Mouse (Mus musculus): ENCODE measurements around the gene Pgam2. TPM values are rescaled to one million over a fixed set of nuclear protein-coding genes. Genes with fewer than 3 reads are reported as not detected.
A peak's percentile ranks its signal among the peaks of the same experiment; 100 is the strongest.

Pgam2 gene
- polyA plus RNA-seq, 2 experiments = 55.3 to 88.3 TPM

GRCm38 (mm10) chr11:5848741-5849140, 45.2 kb upstream of the Pgam2 start:
- Histone ChIP-seq H3K27ac (replicated peaks; ENCODE audit: low read depth, low read length) (no peak overlapping the region), H3K36me3 (ENCODE audit: control insufficient read depth, insufficient read depth, low read length) (no peaks in the 10 kb centered on the region), H3K27me3 (ENCODE audit: control insufficient read depth, insufficient read depth, low read length) (no peaks in the 10 kb centered on the region), H3K4me2 (replicated peaks; ENCODE audit: low read depth, low read length, severe bottlenecking) (no peak overlapping the region), H3K4me1 (ENCODE audit: control insufficient read depth, insufficient read depth, low read length) (peaks cover 15% of the 10 kb centered on the region), H3K9me3 (ENCODE audit: control insufficient read depth, low read length) (no peaks in the 10 kb centered on the region), H3K9ac (ENCODE audit: low read depth, low read length, severe bottlenecking) (no peak overlapping the region), H3K4me3 (replicated peaks; ENCODE audit: low read length) (no peak overlapping the region)
- no peak for TF ChIP-seq POLR2A (IDR thresholded peaks at IDR 0.05; ENCODE audit: borderline replicate concordance, extremely low read depth, insufficient read depth, insufficient read length)
- DNase-seq (ENCODE audit: low spot score) (peak; percentile 49), ATAC-seq (ENCODE audit: low FRiP score, low read depth) (no peak)
- WGBS = 26% methylated on average over 6 of the region's 6 CpGs

- no peak overlapping the region for H3K27ac ChIP-seq (replicated peaks; ENCODE audit: low read depth, low read length)
- no peak overlapping the region for H3K9ac ChIP-seq (ENCODE audit: low read depth, low read length, severe bottlenecking)
- TF ChIP-seq POLR2A (IDR thresholded peaks at IDR 0.05; ENCODE audit: borderline replicate concordance, extremely low read depth, insufficient read depth, insufficient read length) = no peak
- 65% methylated on average over 7 of the region's 7 CpGs for WGBS
- H3K9me3 ChIP-seq (ENCODE audit: control insufficient read depth, low read length) = no peaks in the 10 kb centered on the region
- no peaks in the 10 kb centered on the region for H3K27me3 ChIP-seq (ENCODE audit: control insufficient read depth, insufficient read depth, low read length)
- H3K36me3 ChIP-seq (ENCODE audit: control insufficient read depth, insufficient read depth, low read length) = no peaks in the 10 kb centered on the region
- DNase-seq (ENCODE audit: low spot score) (no peak), ATAC-seq (ENCODE audit: low FRiP score, low read depth) (no peak)
- no peak overlapping the region for H3K4me2 ChIP-seq (replicated peaks; ENCODE audit: low read depth, low read length, severe bottlenecking)
- H3K4me1 ChIP-seq (ENCODE audit: control insufficient read depth, insufficient read depth, low read length) = peaks cover 12% of the 10 kb centered on the region
- H3K4me3 ChIP-seq (replicated peaks; ENCODE audit: low read length) = no peak overlapping the region
These were observed 43.3 kb upstream of the Pgam2 start for GRCm38 (mm10) chr11:5846639-5847345.

DNA sequence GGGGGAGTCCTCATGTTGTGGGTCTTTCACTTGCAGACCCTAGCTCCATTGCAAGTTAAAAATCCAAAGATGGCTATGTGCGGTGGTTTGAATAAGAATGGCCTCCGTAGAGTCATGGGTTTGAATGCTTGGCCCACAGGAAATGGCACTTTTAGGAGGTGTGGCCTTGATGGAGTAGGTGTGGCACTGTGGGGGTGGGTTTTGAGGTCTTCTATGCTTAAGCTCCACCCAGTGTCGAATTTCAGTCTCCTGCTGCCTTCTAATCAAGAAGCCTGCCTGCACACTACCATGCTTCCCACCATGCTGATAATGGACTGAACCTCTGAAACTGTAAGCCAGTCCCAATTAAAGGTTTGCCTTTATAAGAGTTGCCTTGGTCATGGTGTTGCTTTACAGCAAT, 39.6 kb upstream of the Pgam2 start:
- TF ChIP-seq POLR2A (IDR thresholded peaks at IDR 0.05; ENCODE audit: borderline replicate concordance, extremely low read depth, insufficient read depth, insufficient read length) = no peak
- H3K27me3 ChIP-seq (ENCODE audit: control insufficient read depth, insufficient read depth, low read length) = no peaks in the 10 kb centered on the region
- WGBS = 82% methylated on average over 3 of the region's 3 CpGs
- no peak overlapping the region for H3K27ac ChIP-seq (replicated peaks; ENCODE audit: low read depth, low read length)
- DNase-seq (ENCODE audit: low spot score) = no peak
- H3K4me2 ChIP-seq (replicated peaks; ENCODE audit: low read depth, low read length, severe bottlenecking) = no peak overlapping the region
- H3K9ac ChIP-seq (ENCODE audit: low read depth, low read length, severe bottlenecking) = no peak overlapping the region
- H3K36me3 ChIP-seq (ENCODE audit: control insufficient read depth, insufficient read depth, low read length) = no peaks in the 10 kb centered on the region
- H3K9me3 ChIP-seq (ENCODE audit: control insufficient read depth, low read length) = no peaks in the 10 kb centered on the region
- H3K4me3 ChIP-seq (replicated peaks; ENCODE audit: low read length) = no peak overlapping the region
- 0 out of 2 replicates have a peak, but pooled peaks cover 5% of the 10 kb centered on the region for H3K4me1 ChIP-seq (ENCODE audit: control insufficient read depth, insufficient read depth, low read length)
- no peak for ATAC-seq (ENCODE audit: low FRiP score, low read depth)

- Histone ChIP-seq H3K9ac (ENCODE audit: low read depth, low read length, severe bottlenecking) (no peak overlapping the region), H3K4me3 (replicated peaks; ENCODE audit: low read length) (no peak overlapping the region), H3K9me3 (ENCODE audit: control insufficient read depth, low read length) (no peaks in the 10 kb centered on the region), H3K27me3 (ENCODE audit: control insufficient read depth, insufficient read depth, low read length) (no peaks in the 10 kb centered on the region), H3K36me3 (ENCODE audit: control insufficient read depth, insufficient read depth, low read length) (no peaks in the 10 kb centered on the region), H3K4me2 (replicated peaks; ENCODE audit: low read depth, low read length, severe bottlenecking) (no peak overlapping the region), H3K4me1 (ENCODE audit: control insufficient read depth, insufficient read depth, low read length) (peaks cover 5% of the 10 kb centered on the region; the same call in 1 of the 2 replicates), H3K27ac (replicated peaks; ENCODE audit: low read depth, low read length) (no peak overlapping the region)
- DNase-seq (ENCODE audit: low spot score) (no peak), ATAC-seq (ENCODE audit: low FRiP score, low read depth) (no peak)
- no peak for TF ChIP-seq POLR2A (IDR thresholded peaks at IDR 0.05; ENCODE audit: borderline replicate concordance, extremely low read depth, insufficient read depth, insufficient read length)
- 92% methylated on average over 2 of the region's 2 CpGs for whole genome bisulfite sequencing
These were observed 38.2 kb upstream of the Pgam2 start for GRCm38 (mm10) chr11:5841751-5842150.

DNA sequence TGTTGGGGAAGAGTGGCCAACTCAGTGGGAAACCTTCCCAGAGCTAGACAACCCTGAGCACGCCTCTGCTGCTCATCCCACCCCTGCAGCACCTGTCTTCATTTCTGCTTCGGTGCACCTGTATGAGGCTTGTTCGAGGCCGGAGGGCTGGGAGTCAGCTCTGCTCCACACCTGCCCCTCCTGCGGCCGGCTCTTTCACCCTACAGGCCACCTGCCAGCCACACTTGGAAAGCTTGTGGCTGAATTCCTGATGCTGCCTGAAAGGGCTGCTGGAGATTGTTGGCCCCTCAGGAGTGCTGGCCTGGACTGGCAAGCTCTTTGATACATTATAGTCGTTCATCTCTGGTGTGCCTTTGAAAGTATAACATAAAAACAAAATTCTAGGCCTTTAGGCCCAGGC, 36.8 kb upstream of the Pgam2 start:
- H3K27ac ChIP-seq (replicated peaks; ENCODE audit: low read depth, low read length) = 0 out of 2 replicates have a peak overlapping the region, but pooled peaks have one; percentile 33
- no peak for TF ChIP-seq POLR2A (IDR thresholded peaks at IDR 0.05; ENCODE audit: borderline replicate concordance, extremely low read depth, insufficient read depth, insufficient read length)
- peaks cover 5% of the 10 kb centered on the region; the same call in 1 of the 2 replicates for H3K4me1 ChIP-seq (ENCODE audit: control insufficient read depth, insufficient read depth, low read length)
- 70% methylated on average over 6 of the region's 7 CpGs for WGBS
- no peak overlapping the region for H3K4me3 ChIP-seq (replicated peaks; ENCODE audit: low read length)
- no peaks in the 10 kb centered on the region for H3K36me3 ChIP-seq (ENCODE audit: control insufficient read depth, insufficient read depth, low read length)
- no peaks in the 10 kb centered on the region for H3K27me3 ChIP-seq (ENCODE audit: control insufficient read depth, insufficient read depth, low read length)
- H3K4me2 ChIP-seq (replicated peaks; ENCODE audit: low read depth, low read length, severe bottlenecking) = no peak overlapping the region
- no peak for DNase-seq (ENCODE audit: low spot score)
- no peak overlapping the region for H3K9ac ChIP-seq (ENCODE audit: low read depth, low read length, severe bottlenecking)
- H3K9me3 ChIP-seq (ENCODE audit: control insufficient read depth, low read length) = no peaks in the 10 kb centered on the region
- no peak for ATAC-seq (ENCODE audit: low FRiP score, low read depth)
